Mouse (Mus musculus) heart, embryonic 14.5 days (tissue): ENCODE data around the gene Xpr1. TPM values are rescaled to one million over a fixed set of nuclear protein-coding genes. Genes with fewer than 3 reads are reported as not detected.

Experiments used
- ATAC-seq: fragments of 200-750 bp; cut with Nextera tagmentation; 2 replicates; pipeline ENCODE4 v1.8.0; 2017; ENCODE audit warnings: low read depth, moderate TSS enrichment; ENCODE audit not compliant: insufficient number of reproducible peaks, insufficient read depth, low FRiP score
- H3K27ac ChIP-seq, 2 experiments: fragments of 200-500 bp in 1 of 2; fragments of 300-500 bp in 1 of 2; sonication (generic) in 1 of 2; replicated peaks in 1 of 2; 2 replicates each; pipeline ENCODE4 v1.5.1; 2012 to 2014; ENCODE audit warnings: low read depth in 2 of 2, low read length in 2 of 2, control low read depth in 1 of 2, mild to moderate bottlenecking in 1 of 2, mixed read lengths in 1 of 2; ENCODE audit not compliant: control insufficient read depth in 1 of 2, insufficient read depth in 1 of 2
- H3K27me3 ChIP-seq: fragments of 300-500 bp; sonication (generic); 2 replicates; pipeline ENCODE4 v1.6.1; 2014; ENCODE audit warnings: mild to moderate bottlenecking, low read length, control low read depth; ENCODE audit not compliant: control insufficient read depth, insufficient read depth
- H3K36me3 ChIP-seq: fragments of 300-500 bp; sonication (generic); 2 replicates; pipeline ENCODE4 v1.6.1; 2014; ENCODE audit warnings: mild to moderate bottlenecking, control low read depth, low read length, mixed read lengths; ENCODE audit not compliant: control insufficient read depth, insufficient read depth
- H3K4me1 ChIP-seq, 2 experiments: fragments of 200-500 bp in 1 of 2; fragments of 300-500 bp in 1 of 2; sonication (generic) in 1 of 2; 2 replicates each; pipeline ENCODE4 v1.6.1; 2012 to 2014; ENCODE audit warnings: low read length in 2 of 2, control low read depth in 1 of 2, mixed read lengths in 1 of 2; ENCODE audit not compliant: control insufficient read depth in 2 of 2, insufficient read depth in 2 of 2
- H3K4me2 ChIP-seq: fragments of 300-500 bp; sonication (generic); 2 replicates; pipeline ENCODE4 v1.6.1; 2014; ENCODE audit warnings: mild to moderate bottlenecking, low read length
- H3K4me3 ChIP-seq, 2 experiments: fragments of 200-500 bp in 1 of 2; fragments of 300-500 bp in 1 of 2; sonication (generic) in 1 of 2; 2 replicates each; pipeline ENCODE4 v1.5.1; 2012 to 2014; ENCODE audit warnings: low read length in 2 of 2, mild to moderate bottlenecking in 2 of 2, control low read depth in 1 of 2, low read depth in 1 of 2, moderate library complexity in 1 of 2; ENCODE audit not compliant: control insufficient read depth in 1 of 2, insufficient read depth in 1 of 2
- H3K9ac ChIP-seq: fragments of 300-500 bp; sonication (generic); 2 replicates; pipeline ENCODE4 v1.6.1; 2014; ENCODE audit warnings: mild to moderate bottlenecking, low read length
- H3K9me3 ChIP-seq: fragments of 300-500 bp; sonication (generic); 2 replicates; pipeline ENCODE4 v1.6.1; 2016; ENCODE audit warnings: low read length, control low read depth; ENCODE audit not compliant: control insufficient read depth
- WGBS: fragments of 180-500 bp; shearing (Covaris S2); extraction: QIAGEN DNeasy Blood & Tissue Kit; methylation state at CpG from one replicate; pipeline ENCODE4 v1.1.7; 2014; 5-methylcytosine and 5-hydroxymethylcytosine counted together
- polyA plus RNA-seq: library from polyadenylated mRNA; unstranded; fragments of >200 nt; fragmentation: Nextera tagmentation; extraction: Ambion mirVana; gene quantifications from 2 replicates; pipeline ENCODE4 v1.2.1, GENCODE M21; 2014

Gene Xpr1
- polyA plus RNA-seq, 1 experiment from 2014 or later: 10.9 TPM

DNA sequence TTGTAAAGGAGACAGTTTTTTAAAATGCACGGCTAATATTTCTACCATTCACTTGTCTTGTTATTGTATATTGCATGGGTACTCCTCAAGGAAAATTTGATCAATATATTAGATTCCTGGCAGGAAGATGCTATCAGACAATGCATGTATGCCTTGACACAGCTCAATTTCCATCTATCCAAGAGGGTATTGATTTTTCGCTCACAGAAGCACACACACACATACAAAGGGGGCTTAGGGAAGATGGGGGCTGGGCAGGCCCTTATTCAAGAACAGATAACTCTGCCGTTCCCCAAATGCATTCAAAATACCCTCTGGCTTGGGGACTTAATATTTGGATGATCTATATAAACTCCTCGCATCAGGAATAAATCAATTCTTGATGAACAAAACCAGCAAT lies 25.9 kb upstream of the Xpr1 start:
- no peak for ATAC-seq
- WGBS: 84% methylated on average over 4 of the region's 4 CpGs

DNA sequence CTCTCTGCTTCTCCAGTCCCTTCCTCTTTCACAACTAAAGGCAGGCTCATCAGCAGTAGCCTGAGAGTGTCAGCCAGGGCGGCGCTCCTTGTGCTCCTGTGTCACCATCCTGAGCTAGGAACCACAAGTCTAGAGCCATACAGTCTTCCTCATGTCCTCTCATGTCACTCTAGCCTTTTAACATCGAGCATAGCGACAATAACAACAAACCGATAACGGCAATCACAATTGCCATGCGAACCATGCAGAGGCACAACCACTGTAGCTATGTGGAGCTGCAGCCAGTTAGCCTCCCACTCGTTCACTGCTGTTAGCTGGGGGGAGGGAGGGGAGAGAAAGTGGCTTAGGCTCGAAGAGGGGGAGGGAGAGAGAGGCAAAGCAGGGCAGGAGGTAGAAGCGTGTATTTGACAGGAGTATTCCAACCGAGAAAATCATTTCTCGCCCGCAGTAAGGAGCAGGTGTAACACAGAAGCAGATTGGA lies 25.3 kb upstream of the Xpr1 start:
- WGBS: 56% methylated on average over 13 of the region's 13 CpGs
- H3K4me3 ChIP-seq: no peak overlapping the region
- H3K4me2 ChIP-seq: no peak overlapping the region
- H3K9me3 ChIP-seq: no peaks in the 10 kb centered on the region
- no peak overlapping the region for H3K9ac ChIP-seq
- no peak for ATAC-seq
- no peaks in the 10 kb centered on the region for H3K27me3 ChIP-seq
- no peak overlapping the region for H3K27ac ChIP-seq
- H3K36me3 ChIP-seq: no peaks in the 10 kb centered on the region
- H3K4me1 ChIP-seq: peaks cover 0 to 4% of the 10 kb centered on the region in 2 experiments; a peak in 1 of 4 replicates

More for the DNA sequence above, 25.9 kb upstream of the Xpr1 start:
- Histone ChIP-seq H3K27ac (no peak overlapping the region), H3K4me2 (no peak overlapping the region), H3K9ac (no peak overlapping the region), H3K4me1 (peaks cover 0 to 4% of the 10 kb centered on the region in 2 experiments; a peak in 1 of 4 replicates), H3K36me3 (no peaks in the 10 kb centered on the region), H3K27me3 (no peaks in the 10 kb centered on the region), H3K9me3 (no peaks in the 10 kb centered on the region), H3K4me3 (no peak overlapping the region)

DNA sequence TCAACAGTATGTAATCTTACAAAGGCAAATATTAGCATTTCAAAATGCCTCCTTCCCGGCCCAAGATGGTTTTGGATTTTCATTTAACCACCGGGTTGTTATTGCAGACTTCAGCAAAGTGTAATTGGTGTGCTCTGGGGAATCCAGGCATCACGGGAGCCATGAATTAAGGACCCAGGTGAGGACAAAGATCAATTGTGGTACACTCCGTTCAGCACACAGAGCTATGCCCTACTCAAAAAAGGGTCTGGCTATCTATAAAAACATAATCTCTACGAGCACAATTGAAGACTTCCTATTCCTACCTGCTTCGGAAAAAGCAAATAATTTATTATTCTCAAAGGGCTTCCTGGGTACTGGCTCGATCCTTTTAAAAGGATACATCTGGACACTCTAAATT lies 22.3 kb upstream of the Xpr1 start:
- no peak for ATAC-seq
- 71% methylated on average over 7 of the region's 7 CpGs for WGBS

DNA sequence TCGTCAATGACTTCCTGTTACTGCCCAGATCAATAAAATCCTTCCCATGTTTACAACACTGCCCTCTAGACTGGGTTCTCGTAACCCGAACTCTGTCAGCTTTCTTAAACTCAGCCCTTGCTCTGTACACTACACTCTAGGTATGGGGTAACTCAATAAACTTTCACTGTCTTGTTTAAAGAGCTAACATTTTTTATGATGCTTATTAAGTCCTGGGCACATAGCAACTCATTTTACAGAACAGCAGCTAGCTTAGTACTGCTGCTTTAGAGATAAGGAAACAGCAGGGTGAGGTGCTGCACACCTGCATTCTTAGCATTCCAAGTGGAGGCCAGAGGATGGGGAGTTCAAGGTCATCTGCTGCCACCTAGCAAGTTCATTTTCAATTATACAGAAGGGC lies 21.3 kb upstream of the Xpr1 start:
- ATAC-seq: no peak
- no peak overlapping the region for H3K4me2 ChIP-seq
- H3K4me1 ChIP-seq: peaks cover 4 to 7% of the 10 kb centered on the region in 2 experiments; a peak in 2 of 4 replicates
- no peaks in the 10 kb centered on the region for H3K36me3 ChIP-seq
- 50% methylated on average over 3 of the region's 3 CpGs for WGBS
- no peaks in the 10 kb centered on the region for H3K27me3 ChIP-seq
- H3K4me3 ChIP-seq: no peak overlapping the region
- no peak overlapping the region for H3K9ac ChIP-seq
- H3K27ac ChIP-seq: no peak overlapping the region
- no peaks in the 10 kb centered on the region for H3K9me3 ChIP-seq

More for the DNA sequence above, 22.3 kb upstream of the Xpr1 start:
- H3K27me3 ChIP-seq: no peaks in the 10 kb centered on the region
- H3K36me3 ChIP-seq: no peaks in the 10 kb centered on the region
- no peak overlapping the region for H3K4me3 ChIP-seq
- no peak overlapping the region for H3K4me2 ChIP-seq
- peaks cover 4 to 7% of the 10 kb centered on the region in 2 experiments; a peak in 2 of 4 replicates for H3K4me1 ChIP-seq
- no peak overlapping the region for H3K9ac ChIP-seq
- no peak overlapping the region for H3K27ac ChIP-seq
- no peaks in the 10 kb centered on the region for H3K9me3 ChIP-seq

DNA sequence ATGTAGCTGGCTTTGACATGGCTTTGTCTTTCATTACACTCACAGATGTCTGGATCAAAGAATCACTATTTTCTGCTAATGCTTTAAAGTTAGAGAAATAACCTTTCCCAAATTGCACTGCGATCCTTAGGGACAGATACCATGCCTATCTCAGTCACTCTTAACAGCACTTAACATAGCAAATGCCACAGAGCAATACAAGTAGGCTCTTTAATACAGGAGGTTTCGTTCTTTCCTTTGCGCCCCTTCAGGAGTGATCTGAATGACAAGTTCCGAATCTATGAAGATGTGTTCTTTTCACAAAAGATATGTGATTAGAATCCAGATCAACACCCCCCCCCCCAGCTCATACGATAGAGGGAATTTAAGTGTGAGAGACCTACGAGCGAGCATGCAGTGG lies 12.1 kb upstream of the Xpr1 start:
- Histone ChIP-seq H3K27ac (no peak overlapping the region), H3K9me3 (no peaks in the 10 kb centered on the region), H3K9ac (no peak overlapping the region), H3K4me2 (peak overlapping the region; percentile 38), H3K4me3 (no peak overlapping the region), H3K36me3 (no peaks in the 10 kb centered on the region), H3K27me3 (no peaks in the 10 kb centered on the region), H3K4me1 (peaks cover 0 to 5% of the 10 kb centered on the region in 2 experiments; a peak in 2 of 4 replicates)
- ATAC-seq: no peak
- WGBS: 47% methylated on average over 7 of the region's 7 CpGs

DNA sequence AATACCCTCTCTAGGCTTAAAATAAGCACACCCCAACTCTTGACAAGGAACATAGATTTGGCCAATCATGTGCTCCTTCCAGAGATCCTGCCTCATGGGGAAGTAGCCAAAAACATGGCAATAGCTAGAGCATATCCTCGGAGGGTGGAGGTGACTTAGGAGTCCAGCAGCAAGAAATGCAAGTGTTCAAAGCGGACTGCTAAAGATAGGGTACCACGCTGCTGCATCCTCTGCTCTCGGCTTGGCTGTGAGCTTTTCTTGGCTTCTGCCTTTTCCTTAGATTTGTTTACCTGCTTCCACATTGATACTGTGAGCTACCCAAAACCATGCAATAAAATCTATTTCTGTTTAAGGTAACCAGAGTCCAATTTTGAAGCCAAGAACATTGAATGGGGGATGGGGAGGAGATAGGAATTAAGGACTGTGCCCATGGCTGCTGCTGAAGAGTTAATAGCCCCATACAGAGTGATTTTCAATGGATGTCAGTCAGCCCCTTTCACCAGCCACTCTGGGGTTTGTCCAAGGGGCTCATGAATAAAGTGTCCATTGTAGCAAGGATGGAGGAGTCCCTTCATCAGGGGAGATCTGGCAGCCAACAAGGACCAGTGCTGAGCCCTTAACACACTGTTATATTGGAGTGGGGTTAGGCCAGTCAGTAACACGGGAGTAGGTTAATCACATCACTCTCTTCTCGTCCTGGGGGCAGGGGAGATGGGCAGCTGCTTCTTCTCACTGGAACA lies 10.1 kb upstream of the Xpr1 start:
- H3K9me3 ChIP-seq: no peaks in the 10 kb centered on the region
- WGBS: 53% methylated on average over 6 of the region's 6 CpGs
- no peak overlapping the region for H3K9ac ChIP-seq
- peaks cover 0 to 5% of the 10 kb centered on the region in 2 experiments; a peak in 2 of 4 replicates for H3K4me1 ChIP-seq
- H3K27ac ChIP-seq: no peak overlapping the region
- no peak overlapping the region for H3K4me3 ChIP-seq
- no peak for ATAC-seq
- no peak overlapping the region for H3K4me2 ChIP-seq
- H3K27me3 ChIP-seq: no peaks in the 10 kb centered on the region
- H3K36me3 ChIP-seq: no peaks in the 10 kb centered on the region

DNA sequence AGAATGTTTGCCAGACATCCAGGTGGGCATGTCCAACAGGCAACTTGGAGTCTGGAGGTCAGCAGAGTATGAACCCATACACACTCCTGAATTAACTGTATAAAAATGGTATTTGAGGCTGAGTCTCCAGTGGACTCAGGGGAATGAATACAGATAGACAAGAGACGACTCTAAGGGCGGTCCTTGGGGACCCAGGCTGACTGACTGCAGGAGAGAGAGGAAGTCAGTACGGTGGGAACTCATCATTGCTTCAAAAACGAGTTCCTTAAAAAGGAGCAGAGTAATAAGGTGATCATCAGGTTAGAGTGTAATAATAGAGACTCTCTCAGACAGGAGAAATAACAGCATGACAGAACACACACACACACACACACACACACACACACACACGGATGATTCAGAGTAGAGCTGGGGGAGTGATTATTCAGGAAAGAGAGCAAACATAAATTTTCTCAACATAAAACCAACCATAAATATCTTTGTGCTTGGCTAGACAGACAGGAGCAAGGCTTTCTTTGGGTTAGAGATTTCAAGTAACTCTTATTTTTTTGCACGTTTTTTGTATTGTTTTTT lies 8.6 kb upstream of the Xpr1 start:
- WGBS: 52% methylated on average over 6 of the region's 6 CpGs
- Histone ChIP-seq H3K36me3 (no peaks in the 10 kb centered on the region), H3K4me3 (no peak overlapping the region), H3K27ac (no peak overlapping the region), H3K9ac (no peak overlapping the region), H3K27me3 (no peaks in the 10 kb centered on the region), H3K4me2 (no peak overlapping the region), H3K4me1 (peaks cover 0 to 5% of the 10 kb centered on the region in 2 experiments; a peak in 2 of 4 replicates), H3K9me3 (no peaks in the 10 kb centered on the region)
- no peak for ATAC-seq
